Mouse (Mus musculus): Measurements from ENCODE around the gene Maml1.

Gene Maml1

DNA sequence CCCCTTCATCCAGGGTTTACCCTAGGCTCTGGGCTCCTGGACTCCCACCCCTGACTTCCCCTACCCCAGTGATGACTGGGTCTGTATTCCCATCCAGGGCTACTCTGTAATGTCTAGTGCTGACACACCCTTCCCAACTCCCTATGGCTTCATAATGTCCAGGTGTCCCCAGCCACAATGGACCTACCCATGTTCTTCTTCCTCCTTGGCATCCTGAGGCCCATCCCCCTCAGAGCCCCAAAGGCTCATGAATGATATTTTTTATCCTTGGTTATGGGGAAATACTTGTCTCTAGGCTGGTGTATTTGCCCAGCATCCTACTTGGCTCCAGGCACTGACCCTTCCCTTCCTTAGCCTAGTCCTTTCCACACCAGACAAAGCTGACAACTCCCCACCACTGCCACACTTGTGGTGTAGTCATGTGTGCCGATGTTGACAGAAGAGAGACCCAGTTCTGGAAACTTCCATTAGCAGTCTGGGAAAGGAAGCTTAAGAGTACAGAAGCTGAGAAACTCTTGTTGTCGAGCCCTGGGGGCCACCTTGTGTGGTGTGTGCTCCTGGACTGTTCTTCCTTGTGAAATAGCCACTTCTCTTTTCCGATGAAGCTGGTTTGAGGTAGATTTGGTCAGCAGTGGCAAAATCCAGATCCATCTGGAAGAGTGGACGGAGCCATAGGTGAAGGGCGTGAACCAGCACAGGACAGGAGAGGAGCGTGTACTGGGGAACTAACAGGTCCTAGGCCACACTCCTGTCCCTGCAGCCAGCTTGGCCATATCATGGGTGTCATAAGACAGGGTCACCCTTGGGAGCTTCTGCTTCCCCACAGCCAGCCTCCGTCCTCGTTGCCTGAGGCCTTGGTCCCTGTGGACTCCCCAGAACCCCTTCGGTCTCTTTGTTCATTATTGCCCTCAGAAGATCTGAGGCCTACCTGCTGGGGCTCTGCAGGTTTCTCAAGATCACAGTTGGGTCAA, 53.0 kb downstream of the Maml1 start:
- WGBS: 93% methylated on average over 9 of the region's 9 CpGs

DNA sequence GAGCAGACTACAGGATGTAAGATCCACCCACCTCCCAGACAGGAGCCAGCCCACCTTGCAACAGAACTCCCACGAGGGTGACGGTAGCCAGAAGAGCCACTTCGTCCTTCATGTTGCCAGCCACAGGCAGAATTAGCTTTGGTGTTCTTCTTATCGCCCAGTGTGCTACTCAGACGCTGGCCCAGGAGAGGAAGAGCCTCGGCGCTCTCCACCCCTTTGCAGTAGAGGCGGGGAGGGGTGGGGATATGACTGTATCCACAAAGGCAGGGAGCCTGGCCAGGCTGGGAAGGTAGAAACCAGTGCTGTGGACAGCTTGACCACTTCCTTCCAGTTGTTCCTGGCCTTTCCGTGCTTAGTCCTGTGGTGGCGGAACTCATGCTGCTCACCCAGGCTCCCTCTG, 53.8 kb downstream of the Maml1 start, which contains the start of gene Ltc4s:
Ltc4s (minus strand) TSS at position 293 of the 400 bp plus-strand sequence.
- WGBS: 66% methylated on average over 10 of the region's 10 CpGs

- WGBS: 12% methylated on average over 66 of the region's 66 CpGs
These were observed 54.9 kb downstream of the Maml1 start for GRCm38 (mm10) chr11:50236937-50237835.

DNA sequence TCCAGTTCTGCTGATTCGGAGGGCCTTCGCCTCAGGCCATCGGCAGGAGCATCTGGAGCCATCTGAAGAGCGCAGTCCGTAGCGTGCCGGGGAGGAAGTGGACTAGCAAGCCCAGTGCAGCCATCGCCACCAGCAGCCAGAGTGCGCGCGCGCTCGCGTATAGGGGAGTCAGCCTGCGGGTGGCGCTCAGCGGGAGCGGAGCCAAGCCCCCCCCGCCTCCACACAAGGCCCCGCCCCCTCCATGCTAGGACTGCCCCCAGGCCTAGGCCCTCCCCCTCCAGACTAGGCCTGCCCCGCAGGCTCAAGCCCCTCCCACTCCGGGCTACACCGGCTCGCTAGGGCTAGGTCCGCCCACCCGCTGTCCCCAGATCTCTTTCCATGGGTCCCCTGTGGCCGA, 55.6 kb downstream of the Maml1 start:
- WGBS: 2% methylated on average over 27 of the region's 27 CpGs

- WGBS: 95% methylated on average over 25 of the region's 25 CpGs
These were observed 57.5 kb downstream of the Maml1 start for GRCm38 (mm10) chr11:50234606-50235005.

GRCm38 (mm10) chr11:50233993-50234392, 58.1 kb downstream of the Maml1 start:
- WGBS: 76% methylated on average over 11 of the region's 11 CpGs

- 75% methylated on average over 13 of the region's 13 CpGs for WGBS
These were observed 59.1 kb downstream of the Maml1 start for GRCm38 (mm10) chr11:50233022-50233421.

DNA sequence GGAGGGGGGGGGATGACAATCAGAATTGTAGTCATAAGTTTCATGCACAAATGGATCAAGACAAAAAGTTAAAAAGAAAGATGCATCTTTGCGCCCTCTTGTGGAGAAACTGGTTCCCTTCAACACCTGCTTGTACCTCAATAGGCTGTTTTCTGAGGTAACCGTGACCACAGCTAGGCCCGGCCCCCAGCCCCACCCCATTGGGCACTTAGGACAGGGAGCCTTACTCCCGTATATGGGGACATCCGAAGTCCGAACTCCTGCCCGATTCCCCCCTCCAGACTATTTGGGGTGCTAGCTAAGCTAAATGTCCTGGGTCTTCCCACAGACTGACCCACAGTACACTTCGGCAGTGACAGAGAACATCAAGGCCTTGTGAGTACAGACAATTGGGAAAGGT, 60.7 kb downstream of the Maml1 start:
- WGBS: 31% methylated on average over 8 of the region's 8 CpGs

DNA sequence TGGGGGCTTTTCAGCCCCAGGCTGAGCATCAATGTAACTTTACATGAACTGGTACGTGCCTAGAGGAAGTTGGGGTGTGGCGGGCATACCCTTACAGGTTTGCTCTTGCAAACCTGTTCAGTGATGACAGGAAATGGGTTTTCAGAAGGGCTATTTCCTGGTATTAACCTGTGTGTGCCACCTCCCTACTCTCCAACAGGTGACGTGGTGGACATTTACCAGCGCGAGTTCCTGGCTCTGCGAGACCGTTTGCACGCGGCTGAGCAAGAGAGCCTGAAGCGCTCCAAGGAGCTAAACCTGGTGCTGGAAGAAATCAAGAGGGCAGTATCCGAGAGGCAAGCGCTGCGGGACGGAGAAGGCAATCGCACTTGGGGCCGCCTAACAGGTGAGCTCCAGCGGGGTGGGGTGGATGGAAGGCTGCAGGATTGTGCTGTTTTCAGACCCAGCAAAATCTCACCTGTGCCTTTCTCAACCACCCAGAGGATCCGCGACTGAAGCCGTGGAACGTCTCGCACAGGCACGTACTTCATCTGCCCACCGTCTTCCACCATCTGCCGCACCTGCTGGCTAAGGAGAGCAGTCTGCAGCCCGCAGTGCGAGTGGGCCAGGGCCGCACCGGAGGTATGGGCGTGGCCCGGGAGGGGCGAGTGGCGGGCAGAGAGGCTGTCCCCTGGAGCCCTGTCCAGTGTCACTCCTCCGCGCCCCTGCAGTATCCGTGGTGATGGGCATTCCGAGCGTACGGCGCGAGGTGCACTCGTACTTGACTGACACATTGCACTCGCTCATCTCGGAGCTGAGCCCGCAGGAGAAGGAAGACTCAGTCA, 61.4 kb downstream of the Maml1 start:
- WGBS: 59% methylated on average over 45 of the region's 45 CpGs

DNA sequence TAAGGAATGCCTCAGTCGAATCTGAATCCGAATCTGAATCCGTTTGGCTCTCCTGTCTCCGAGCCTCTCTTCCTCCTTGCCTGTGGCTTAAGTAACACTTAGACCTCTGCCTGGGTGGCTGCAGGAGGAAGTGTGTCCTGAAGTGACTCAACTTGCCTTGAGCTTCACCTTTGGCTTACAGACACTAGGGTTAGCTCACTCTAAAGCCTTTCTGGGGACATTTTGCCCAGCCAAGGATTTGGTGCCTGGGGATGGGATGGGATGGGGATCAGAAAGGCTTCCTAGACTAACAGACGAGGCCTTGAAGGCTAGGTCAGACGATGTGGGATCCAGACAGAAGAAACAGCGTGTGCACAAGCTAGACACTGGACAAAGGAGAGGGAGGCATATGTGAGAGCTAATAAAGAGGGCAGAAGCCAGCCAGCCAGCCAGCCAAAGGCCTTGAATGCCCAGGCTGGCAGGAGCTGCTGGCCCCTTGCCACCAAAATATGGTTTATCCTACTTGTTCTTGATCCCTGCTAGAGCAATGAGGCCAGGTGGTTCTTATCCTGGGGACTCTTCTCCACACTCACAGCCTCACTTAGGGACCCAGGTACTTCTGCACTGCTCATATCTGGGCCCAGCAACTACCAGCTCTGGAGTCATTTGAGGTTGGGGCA, 62.7 kb downstream of the Maml1 start:
- WGBS: 76% methylated on average over 7 of the region's 7 CpGs

- WGBS: 63% methylated on average over 3 of the region's 3 CpGs
These were observed 63.3 kb downstream of the Maml1 start for GRCm38 (mm10) chr11:50228772-50229171.

GRCm38 (mm10) chr11:50227736-50228135, 64.4 kb downstream of the Maml1 start:
- WGBS: 70% methylated on average over 4 of the region's 4 CpGs

DNA sequence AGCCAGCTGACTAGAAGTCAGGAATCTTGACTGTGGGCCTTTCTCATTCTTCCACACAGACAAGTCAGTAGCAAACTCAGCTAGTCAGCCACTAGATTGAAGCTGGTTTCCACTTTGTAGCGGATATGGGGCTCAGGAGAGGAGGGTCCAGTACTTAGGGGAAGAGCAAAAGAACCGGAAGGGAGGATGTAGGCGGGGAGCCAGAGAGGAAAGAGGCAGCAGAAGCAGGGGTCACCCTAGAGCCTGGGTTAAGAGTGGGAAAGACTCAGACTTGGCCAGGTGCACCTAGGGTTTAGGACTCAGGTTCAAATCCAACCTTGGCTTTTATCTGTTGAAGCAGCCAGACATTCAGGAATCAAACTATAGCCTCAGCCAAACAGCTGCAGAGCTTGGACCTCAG, 64.9 kb downstream of the Maml1 start:
- WGBS: 60% methylated on average over 3 of the region's 3 CpGs

DNA sequence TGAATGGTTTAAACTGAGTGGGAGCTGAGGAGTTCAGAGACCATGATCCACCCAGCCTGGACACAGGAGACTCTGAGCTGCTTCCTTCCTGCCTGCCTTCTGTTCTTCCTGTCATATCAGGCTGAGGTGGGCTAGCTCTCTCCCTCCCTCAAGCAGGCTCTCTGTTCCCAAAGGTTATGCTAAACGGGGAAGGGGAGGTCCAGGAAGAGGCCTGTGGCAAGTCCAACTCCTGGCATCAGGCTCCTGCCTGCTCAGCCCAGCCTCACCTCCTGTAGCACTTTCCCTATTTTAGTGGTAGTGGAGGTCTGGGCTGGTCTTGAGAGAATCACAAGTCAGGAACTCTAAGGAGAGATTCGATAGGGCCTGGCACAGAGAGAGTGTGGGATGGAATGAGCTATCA, 65.7 kb downstream of the Maml1 start:
- WGBS: 20% methylated on average over 2 of the region's 2 CpGs

DNA sequence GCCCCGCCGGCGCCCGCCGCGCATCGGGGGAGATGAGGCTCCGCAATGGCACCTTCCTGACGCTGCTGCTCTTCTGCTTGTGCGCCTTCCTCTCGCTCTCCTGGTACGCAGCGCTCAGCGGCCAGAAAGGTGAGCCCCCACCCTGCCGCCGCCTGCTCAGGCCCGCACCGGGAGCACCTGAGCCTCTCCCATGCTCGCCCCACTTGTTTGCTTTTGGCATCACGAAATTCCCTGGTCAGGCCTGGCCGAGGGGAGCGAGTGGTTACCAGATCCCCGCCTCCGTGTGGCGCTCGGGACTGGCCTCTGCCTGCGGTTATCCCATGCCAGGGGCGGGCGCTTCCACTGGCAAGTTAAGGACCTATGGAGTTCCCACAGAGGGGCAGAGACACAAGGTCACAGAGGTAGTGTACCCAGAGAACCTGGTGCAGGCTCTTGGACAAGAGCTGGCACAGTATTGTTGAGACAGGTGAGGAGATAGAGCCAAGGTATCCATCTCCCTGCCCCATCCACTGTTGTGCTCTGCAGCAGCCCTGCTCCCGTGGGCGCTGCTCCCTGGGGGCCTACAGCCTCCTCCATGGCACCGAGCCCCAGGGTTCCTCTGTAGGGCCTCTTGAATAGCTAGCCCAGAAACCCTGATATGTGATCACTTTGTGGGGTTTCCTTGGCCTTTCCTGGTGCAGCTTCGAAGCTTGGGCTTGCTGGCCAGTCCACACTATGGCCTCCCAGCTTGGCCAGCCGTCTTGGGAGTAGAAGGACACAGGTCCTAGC, 66.3 kb downstream of the Maml1 start:
- 1% methylated on average over 34 of the region's 34 CpGs for WGBS

DNA sequence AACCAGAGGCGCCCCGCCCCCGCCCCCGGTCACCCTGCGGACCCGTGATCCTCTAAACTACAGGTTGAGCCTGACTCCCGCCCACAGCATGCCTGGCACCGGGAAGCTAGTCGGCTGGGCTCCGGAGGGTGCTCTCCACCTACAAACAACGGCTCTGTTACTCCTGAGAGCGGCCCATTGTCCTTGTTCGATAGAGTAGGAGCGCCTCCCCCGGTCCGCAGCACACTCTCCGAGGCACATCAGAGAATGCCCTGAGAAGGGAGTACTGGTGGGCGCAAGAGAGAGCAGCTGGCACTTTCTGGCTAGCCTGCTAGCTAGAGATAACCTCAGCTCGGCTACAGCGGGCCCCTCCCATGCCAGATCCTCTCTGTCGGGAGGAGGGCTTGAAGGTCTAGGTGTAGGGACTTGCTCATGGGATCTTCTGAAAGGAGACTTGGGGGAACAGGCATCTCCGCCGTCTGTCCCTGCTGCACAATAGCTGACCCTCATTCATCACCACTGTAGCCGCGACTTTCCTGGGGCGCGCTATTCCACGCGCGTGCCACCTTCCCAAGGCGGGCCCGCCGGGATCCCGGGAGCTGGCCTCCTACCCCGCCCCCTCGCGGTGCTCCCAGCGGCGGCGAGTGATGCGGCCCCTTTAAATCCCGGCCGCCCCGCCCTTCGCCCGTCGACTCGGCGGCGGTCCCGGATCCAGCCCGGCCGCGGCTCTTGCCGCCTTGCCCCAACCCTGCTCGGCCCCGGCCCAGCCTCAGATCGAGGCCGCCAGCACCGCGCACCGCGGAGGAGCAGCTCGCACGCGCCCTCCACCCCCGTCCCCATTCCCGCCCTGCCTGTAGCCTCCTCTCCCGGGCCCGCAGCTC, 67.2 kb downstream of the Maml1 start:
- WGBS: under 1% methylated on average over 62 of the region's 70 CpGs

GRCm38 (mm10) chr11:50223783-50224662, 68.1 kb downstream of the Maml1 start:
- WGBS: 4% methylated on average over 17 of the region's 17 CpGs
